Mouse (Mus musculus) neural tube, embryonic 11.5 days (tissue): ENCODE results near the gene Lbx2. TPM values are rescaled to one million over a fixed set of nuclear protein-coding genes. Genes with fewer than 3 reads are reported as not detected.

Experiments used
- ATAC-seq: fragments of 200-750 bp; cut with Nextera tagmentation; 2 replicates; pipeline ENCODE4 v1.8.0; 2017; ENCODE audit warnings: moderate number of reproducible peaks, mild to moderate bottlenecking, moderate TSS enrichment, moderate library complexity; ENCODE audit not compliant: insufficient read depth, low FRiP score, low TSS enrichment
- DNase-seq: peaks from one replicate; pipeline ENCODE4 v3.0.0-alpha.2; 2015; ENCODE audit warnings: low spot score
- H3K27ac ChIP-seq: fragments of 300-500 bp; sonication (generic); 2 replicates; pipeline ENCODE4 v1.5.1; 2014; ENCODE audit warnings: low read depth, mild to moderate bottlenecking, low read length
- H3K27me3 ChIP-seq: fragments of 300-500 bp; sonication (generic); 2 replicates; pipeline ENCODE4 v1.6.1; 2014; ENCODE audit warnings: mild to moderate bottlenecking, low read length, mixed read lengths; ENCODE audit not compliant: control insufficient read depth, insufficient read depth
- H3K36me3 ChIP-seq: fragments of 300-500 bp; sonication (generic); 2 replicates; pipeline ENCODE4 v1.6.1; 2014; ENCODE audit warnings: mild to moderate bottlenecking, low read length, moderate library complexity, mixed read lengths; ENCODE audit not compliant: control insufficient read depth, insufficient read depth
- H3K4me1 ChIP-seq: fragments of 300-500 bp; sonication (generic); 2 replicates; pipeline ENCODE4 v1.6.1; 2014; ENCODE audit warnings: low read length, mixed read lengths; ENCODE audit not compliant: control insufficient read depth, insufficient read depth
- H3K4me2 ChIP-seq: fragments of 300-500 bp; sonication (generic); 2 replicates; pipeline ENCODE4 v1.6.1; 2014; ENCODE audit warnings: low read depth, mild to moderate bottlenecking, moderate library complexity
- H3K4me3 ChIP-seq: fragments of 300-500 bp; sonication (generic); 2 replicates; pipeline ENCODE4 v1.5.1; 2014; ENCODE audit warnings: low read depth, low read length
- H3K9ac ChIP-seq: fragments of 300-500 bp; sonication (generic); 2 replicates; pipeline ENCODE4 v1.6.1; 2014; ENCODE audit warnings: mild to moderate bottlenecking, low read length
- H3K9me3 ChIP-seq: fragments of 300-500 bp; sonication (generic); 2 replicates; pipeline ENCODE4 v1.6.1; 2016; ENCODE audit warnings: low read length; ENCODE audit not compliant: control insufficient read depth
- WGBS: fragments of 180-500 bp; shearing (Covaris S2); extraction: QIAGEN DNeasy Blood & Tissue Kit; methylation state at CpG from one replicate; pipeline ENCODE4 v1.1.7; 2014; 5-methylcytosine and 5-hydroxymethylcytosine counted together
- polyA plus RNA-seq: library from polyadenylated mRNA; unstranded; fragments of >200 nt; fragmentation: Nextera tagmentation; extraction: Ambion mirVana; gene quantifications from 2 replicates; pipeline ENCODE4 v1.2.1, GENCODE M21; 2014

The Lbx2 gene
- polyA plus RNA-seq, 1 experiment from 2014 or later: 2.7 TPM

GRCm38 (mm10) chr6:83053136-83053960, 32.8 kb upstream of the Lbx2 start:
- Histone ChIP-seq H3K9ac (peak overlapping the region; percentile 92), H3K4me1 (peaks cover 15% of the 10 kb centered on the region), H3K4me3 (peak overlapping the region; percentile 96), H3K4me2 (peak overlapping the region; percentile 87), H3K9me3 (no peaks in the 10 kb centered on the region), H3K36me3 (peaks cover 3% of the 10 kb centered on the region), H3K27ac (0 out of 2 replicates have a peak overlapping the region, but pooled peaks have one; percentile 17), H3K27me3 (no peaks in the 10 kb centered on the region)
- 3% methylated on average over 26 of the region's 26 CpGs for whole genome bisulfite sequencing
- ATAC-seq: peak; percentile 4; the same call in 1 of the 2 replicates
- DNase-seq: peak; percentile 60

GRCm38 (mm10) chr6:83054074-83054851, 31.9 kb upstream of the Lbx2 start, which contains the start of gene Aup1:
Gene Aup1 (plus strand): TSS chr6:83054521.
- no peaks in the 10 kb centered on the region for H3K9me3 ChIP-seq
- DNase-seq (peak; percentile 98), ATAC-seq (peak; percentile 96)
- H3K27me3 ChIP-seq: no peaks in the 10 kb centered on the region
- peaks cover 15% of the 10 kb centered on the region for H3K4me1 ChIP-seq
- under 1% methylated on average over 64 of the region's 64 CpGs for WGBS
- peaks cover 3% of the 10 kb centered on the region for H3K36me3 ChIP-seq
- H3K27ac ChIP-seq: peak within 1 kb of the TSS; percentile 65
- peak within 1 kb of the TSS; percentile 96 for H3K4me3 ChIP-seq
- peak within 1 kb of the TSS; percentile 87 for H3K4me2 ChIP-seq
- H3K9ac ChIP-seq: peak within 1 kb of the TSS; percentile 92

DNA sequence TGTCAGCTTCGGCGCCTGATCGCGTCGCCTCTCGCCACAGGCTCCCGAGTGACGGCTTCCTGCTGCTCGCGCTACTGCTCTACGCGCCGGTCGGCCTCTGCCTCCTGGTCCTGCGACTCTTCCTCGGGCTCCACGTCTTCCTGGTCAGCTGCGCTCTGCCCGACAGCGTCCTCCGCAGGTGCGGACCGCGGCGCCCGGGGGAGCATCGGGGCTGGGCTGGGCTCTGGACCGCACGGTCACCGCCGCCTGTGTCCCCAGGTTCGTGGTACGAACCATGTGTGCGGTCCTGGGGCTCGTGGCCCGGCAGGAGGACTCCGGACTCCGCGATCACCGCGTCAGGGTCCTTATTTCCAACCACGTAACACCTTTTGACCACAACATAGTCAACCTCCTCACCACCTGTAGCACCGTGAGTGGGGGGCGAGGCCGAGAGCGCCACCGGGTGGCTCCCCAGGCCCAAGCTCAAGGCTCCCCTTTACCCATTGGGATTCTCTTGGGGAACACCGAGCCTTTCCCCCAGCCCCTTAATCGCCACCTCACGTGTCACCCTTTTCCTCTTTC, 31.2 kb upstream of the Lbx2 start, which contains the start of gene Htra2:
Gene Htra2 (minus strand): TSS at position 403 of the 561 bp plus-strand sequence.
- ATAC-seq (peak; percentile 51), DNase-seq (no peak)
- Histone ChIP-seq H3K36me3 (peaks cover 3% of the 10 kb centered on the region), H3K27me3 (no peaks in the 10 kb centered on the region), H3K9ac (peak within 1 kb of the TSS; percentile 92), H3K27ac (peak within 1 kb of the TSS; percentile 65), H3K4me2 (peak within 1 kb of the TSS; percentile 87), H3K4me3 (peak within 1 kb of the TSS; percentile 96), H3K4me1 (peaks cover 15% of the 10 kb centered on the region), H3K9me3 (no peaks in the 10 kb centered on the region)
- WGBS: under 1% methylated on average over 50 of the region's 50 CpGs

- peaks cover 5% of the 10 kb centered on the region for H3K27me3 ChIP-seq
- no peak within 1 kb of the TSS for H3K27ac ChIP-seq
- WGBS: 46% methylated on average over 3 of the region's 3 CpGs
- H3K4me3 ChIP-seq: no peak within 1 kb of the TSS
- peaks cover 11% of the 10 kb centered on the region for H3K4me1 ChIP-seq
- no peak within 1 kb of the TSS for H3K9ac ChIP-seq
- no peak within 1 kb of the TSS for H3K4me2 ChIP-seq
- H3K9me3 ChIP-seq: no peaks in the 10 kb centered on the region
- H3K36me3 ChIP-seq: no peaks in the 10 kb centered on the region; the same call in none of the 2 replicates
- ATAC-seq (no peak), DNase-seq (no peak)
These were observed 28.4 kb upstream of the Lbx2 start, which contains the start of gene Dqx1 for GRCm38 (mm10) chr6:83057790-83058189. Gene Dqx1 (plus strand): TSS chr6:83057844.

DNA sequence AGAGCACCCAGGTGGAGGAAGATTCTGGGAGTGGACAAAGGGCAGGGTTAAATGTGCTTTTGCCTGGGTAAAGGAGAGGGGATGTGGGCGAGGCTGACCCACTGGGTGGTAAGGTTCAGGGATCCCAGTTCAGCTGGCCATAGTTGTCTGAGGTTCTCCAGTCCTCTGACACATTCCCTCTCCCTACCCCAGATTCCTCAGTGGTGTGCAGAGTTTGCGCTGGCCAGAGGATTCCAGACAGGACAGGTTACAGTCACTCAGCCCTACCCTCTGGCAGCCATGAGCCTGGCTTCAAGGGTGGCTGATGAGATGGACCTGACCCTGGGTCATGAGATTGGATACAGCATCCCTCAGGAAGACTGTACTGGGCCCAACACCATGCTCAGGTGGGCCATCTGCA, 27.4 kb upstream of the Lbx2 start:
- H3K4me1 ChIP-seq: peaks cover 6% of the 10 kb centered on the region; the same call in 1 of the 2 replicates
- peaks cover 14% of the 10 kb centered on the region for H3K27me3 ChIP-seq
- no peak for ATAC-seq
- 80% methylated on average over 2 of the region's 2 CpGs for WGBS
- H3K4me2 ChIP-seq: no peak overlapping the region
- H3K36me3 ChIP-seq: no peaks in the 10 kb centered on the region; the same call in none of the 2 replicates
- H3K4me3 ChIP-seq: no peak overlapping the region
- H3K9me3 ChIP-seq: no peaks in the 10 kb centered on the region
- no peak for DNase-seq
- no peak overlapping the region for H3K9ac ChIP-seq
- no peak overlapping the region for H3K27ac ChIP-seq

DNA sequence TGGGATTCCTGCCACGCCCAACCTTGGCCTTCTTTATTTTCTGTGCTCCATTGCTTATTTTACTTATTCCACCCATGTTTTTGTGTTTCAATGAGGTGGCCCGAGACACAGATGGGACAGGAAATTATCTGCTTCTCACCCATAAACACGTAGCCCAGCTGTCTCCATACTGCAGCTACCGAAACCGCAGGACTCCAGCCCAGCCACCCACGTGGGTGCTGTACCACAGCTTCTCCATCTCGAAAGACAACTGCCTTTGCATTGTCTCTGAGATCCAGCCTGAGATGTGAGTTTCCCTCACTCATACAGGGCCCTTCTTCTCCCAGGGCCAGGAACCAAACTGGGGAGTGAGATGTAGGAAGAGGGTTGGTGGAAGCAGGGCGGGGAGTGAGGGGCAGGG, 20.2 kb upstream of the Lbx2 start:
- Histone ChIP-seq H3K9me3 (no peaks in the 10 kb centered on the region), H3K27me3 (peaks cover 84% of the 10 kb centered on the region), H3K9ac (no peak overlapping the region), H3K4me2 (no peak overlapping the region), H3K27ac (no peak overlapping the region), H3K4me1 (peaks cover 7% of the 10 kb centered on the region; the same call in 1 of the 2 replicates), H3K4me3 (no peak overlapping the region), H3K36me3 (no peaks in the 10 kb centered on the region)
- WGBS: 42% methylated on average over 8 of the region's 8 CpGs
- DNase-seq: no peak
- no peak for ATAC-seq

- Histone ChIP-seq H3K27ac (no peak overlapping the region), H3K4me3 (no peak overlapping the region), H3K36me3 (no peaks in the 10 kb centered on the region), H3K27me3 (peaks cover 89% of the 10 kb centered on the region), H3K4me1 (peaks cover 7% of the 10 kb centered on the region; the same call in 1 of the 2 replicates), H3K9me3 (no peaks in the 10 kb centered on the region), H3K4me2 (no peak overlapping the region), H3K9ac (no peak overlapping the region)
- DNase-seq (no peak), ATAC-seq (no peak)
- 31% methylated on average over 6 of the region's 6 CpGs for WGBS
These were observed 19.7 kb upstream of the Lbx2 start for GRCm38 (mm10) chr6:83066441-83066840.

GRCm38 (mm10) chr6:83068221-83068620, 17.9 kb upstream of the Lbx2 start:
- Histone ChIP-seq H3K27ac (no peak overlapping the region), H3K9ac (no peak overlapping the region), H3K4me2 (peak overlapping the region; percentile 24; the same call in 1 of the 2 replicates), H3K27me3 (peaks cover 95% of the 10 kb centered on the region), H3K36me3 (no peaks in the 10 kb centered on the region), H3K4me1 (peaks cover 7% of the 10 kb centered on the region; the same call in 1 of the 2 replicates), H3K4me3 (peak overlapping the region; percentile 28; the same call in 1 of the 2 replicates), H3K9me3 (no peaks in the 10 kb centered on the region)
- DNase-seq: no peak
- ATAC-seq: no peak
- WGBS: 3% methylated on average over 8 of the region's 8 CpGs
